Mouse (Mus musculus) ovary, postnatal 14 days (tissue): Measurements from ENCODE around the gene Aldh4a1.

Source experiments
- DNase-seq: peaks from one replicate; pipeline ENCODE4 v3.0.0; 2022; ENCODE audit warnings: low spot score

The Aldh4a1 gene

GRCm38 (mm10) chr4:139622373-139623282, at the start of gene Aldh4a1:
Gene Aldh4a1 (plus strand): TSS chr4:139622866.
- DNase-seq: peak; percentile 72

DNA sequence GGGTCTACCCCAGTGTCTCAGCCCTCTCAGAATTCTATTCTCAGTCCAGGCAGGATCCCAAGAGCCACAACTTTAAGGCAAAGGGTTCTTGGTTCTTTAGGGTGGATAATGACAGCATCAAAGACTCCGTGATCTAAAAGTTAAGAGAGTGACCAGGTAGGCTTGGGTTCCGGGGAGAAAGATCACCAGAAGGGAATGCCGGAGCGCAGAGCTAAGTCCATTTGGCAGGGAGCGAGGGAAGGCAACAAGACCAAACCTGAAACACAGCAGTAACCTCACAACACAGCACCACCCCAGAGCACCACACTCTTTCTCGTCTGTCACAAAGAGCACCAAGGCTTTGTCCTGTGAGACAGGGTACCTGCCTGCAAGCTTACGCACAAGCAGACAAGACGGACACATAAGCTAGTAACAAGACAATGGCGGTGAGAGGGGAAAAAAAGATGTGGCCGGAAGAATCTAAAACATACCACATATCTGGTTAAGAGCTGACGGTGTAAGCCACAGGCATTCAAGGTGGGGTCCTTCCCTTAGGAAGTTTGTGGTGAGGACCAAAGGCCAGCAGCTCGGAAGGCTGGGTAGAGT, 49.6 kb upstream of the Aldh4a1 start:
- no peak for DNase-seq

DNA sequence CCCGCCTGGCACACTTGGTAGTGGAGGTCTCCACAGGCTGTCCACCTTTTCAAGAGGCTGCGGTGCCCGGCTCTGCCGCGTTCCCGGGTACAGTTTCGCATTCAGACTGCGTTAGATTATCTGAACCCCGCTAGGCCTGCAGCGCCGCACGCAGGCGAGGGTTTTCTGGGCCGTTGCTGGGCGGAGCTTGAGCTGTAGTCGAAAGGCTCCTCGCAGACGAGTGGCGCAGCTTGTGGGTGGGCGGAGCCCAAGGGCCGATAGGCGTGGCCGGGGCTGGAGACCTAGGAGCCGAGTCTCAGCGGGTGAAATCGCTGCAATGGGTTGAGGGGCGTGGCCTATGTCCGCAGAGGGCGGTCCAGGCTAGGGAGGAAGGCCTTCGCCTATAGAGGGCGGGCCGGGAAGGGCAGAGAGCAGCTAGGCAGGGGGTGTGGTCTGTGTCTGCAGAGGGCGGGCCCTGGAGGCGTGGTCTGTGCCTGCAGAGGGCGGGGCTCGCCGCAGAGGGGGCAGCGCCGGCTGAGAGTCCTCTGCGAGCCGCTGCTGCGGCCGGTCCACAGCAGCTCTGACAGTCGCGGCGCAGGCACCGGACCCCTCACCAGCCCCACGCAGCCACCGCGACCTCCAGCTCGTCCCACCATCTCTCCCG, 48.4 kb upstream of the Aldh4a1 start:
- peak; percentile 97 for DNase-seq

DNA sequence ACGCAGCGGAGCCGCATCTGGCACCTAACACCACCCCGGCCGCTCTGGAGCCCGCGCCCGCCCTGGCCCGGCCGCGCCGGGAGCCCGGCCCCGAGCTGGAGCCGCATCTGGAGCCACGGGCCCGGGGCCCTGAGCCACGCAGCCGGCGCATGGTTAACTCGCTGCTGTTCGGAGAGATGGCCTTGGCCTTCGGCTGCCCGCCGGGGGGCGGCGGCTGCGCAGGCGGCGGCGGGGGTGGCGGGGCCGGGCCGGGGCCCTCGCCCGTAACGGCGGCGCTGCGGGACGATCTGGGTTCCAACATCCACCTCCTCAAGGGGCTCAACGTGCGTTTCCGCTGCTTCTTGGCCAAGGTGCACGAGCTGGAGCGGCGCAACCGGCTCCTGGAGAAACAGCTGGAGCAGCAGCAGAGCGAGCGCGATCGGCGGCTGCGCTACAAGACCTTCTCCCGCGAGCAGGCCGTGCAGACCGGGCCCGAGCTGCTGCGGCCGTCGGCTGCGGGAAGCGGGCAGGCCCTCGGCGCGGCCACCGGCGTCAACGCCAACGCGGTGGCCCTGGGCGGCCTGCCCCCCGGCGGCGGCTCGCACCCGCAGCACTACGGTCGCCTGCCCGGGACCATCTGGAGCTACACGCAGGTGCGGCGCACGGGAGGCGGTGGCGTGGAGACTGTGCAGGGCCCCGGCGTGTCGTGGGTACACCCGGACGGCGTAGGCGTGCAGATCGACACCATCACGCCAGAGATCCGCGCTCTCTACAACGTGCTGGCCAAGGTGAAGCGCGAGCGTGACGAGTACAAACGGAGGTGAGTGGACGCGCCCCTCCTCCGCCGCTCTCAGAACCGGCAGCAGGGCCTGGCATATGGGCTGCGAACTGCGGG, 47.6 kb upstream of the Aldh4a1 start:
- peak; percentile 41 for DNase-seq

- DNase-seq: no peak
Observed at GRCm38 (mm10) chr4:139575673-139576003, 47.0 kb upstream of the Aldh4a1 start.

- DNase-seq: no peak
Observed at GRCm38 (mm10) chr4:139576251-139576880, 46.3 kb upstream of the Aldh4a1 start.

DNA sequence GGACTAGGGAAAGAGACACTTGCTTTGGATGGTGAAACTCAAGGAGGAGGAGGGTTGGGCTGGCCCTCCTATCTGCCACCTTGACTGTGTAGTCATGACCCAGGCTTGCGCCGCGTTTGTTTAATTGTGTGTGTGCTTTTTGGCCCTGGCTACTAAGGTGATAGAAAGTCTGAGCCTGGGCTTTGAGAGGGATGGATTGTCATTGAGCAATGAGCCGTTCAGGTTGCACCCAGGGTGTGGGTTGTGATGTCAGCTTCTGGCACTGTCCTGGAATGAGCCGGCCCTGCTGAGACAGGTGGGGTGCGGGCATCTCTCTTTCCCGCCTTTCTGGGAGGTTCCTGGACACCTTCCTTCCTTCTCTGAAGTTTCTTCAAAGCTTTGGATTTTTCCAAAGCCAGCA, 45.7 kb upstream of the Aldh4a1 start:
- no peak for DNase-seq

DNA sequence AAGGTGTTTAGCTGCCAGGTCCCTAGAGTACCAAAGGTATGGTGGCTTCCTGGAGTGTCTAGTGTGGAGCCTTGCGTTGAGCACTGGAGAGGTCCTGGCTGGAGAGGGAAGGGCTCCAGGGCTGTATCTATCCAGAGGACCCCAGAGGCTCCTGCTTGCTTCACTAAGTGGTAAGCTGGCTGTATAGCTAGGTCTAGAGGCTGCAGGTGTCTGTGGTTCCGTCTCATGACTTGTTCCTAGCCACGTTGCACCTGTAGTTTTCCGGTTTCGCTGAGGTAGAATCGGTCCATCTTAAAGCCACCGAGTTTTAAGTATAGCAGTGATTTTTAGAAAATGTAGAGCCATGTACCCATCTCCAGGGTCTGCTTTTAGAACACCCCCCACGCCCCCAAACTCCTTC, 44.3 kb upstream of the Aldh4a1 start:
- no peak for DNase-seq

DNA sequence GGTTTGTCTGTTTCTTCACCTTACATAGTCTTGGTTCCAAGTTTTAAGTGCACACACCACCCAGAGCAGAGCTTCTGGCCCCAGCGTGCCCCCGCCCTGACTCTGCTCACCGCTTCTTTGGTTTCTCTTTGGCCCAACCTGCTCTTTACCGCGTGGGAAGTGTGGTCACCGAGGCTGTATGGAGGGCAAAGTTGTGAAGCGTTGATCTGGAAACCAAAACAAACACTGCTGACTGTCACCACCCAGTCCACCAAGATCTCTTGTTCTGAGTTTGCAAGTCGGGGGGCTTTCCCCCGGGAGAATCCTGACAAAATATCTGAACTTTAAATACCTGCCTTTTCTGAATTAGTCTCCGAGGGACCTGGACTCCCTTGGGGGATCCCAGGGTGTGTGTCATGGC, 43.7 kb upstream of the Aldh4a1 start:
- no peak for DNase-seq

DNA sequence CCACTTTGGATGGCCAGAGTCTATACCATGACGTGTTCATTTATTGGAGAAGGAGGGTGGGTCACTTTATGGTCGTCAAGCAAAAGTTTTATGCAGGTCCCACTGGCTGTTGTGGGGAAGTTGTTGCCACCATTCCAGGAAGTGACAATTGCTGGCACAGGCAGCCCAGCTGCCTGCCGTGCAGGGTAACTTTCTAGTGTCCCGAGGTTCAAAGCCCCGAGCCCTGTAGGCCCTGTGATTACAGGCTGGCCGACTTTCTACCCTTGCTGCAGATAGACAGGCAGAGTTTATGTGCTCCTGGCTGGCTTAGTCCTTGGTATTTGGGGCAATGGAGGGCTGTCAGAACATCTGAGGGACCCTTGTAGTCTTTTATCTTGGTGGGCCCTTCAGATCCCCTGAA, 43.2 kb upstream of the Aldh4a1 start:
- DNase-seq: no peak

DNA sequence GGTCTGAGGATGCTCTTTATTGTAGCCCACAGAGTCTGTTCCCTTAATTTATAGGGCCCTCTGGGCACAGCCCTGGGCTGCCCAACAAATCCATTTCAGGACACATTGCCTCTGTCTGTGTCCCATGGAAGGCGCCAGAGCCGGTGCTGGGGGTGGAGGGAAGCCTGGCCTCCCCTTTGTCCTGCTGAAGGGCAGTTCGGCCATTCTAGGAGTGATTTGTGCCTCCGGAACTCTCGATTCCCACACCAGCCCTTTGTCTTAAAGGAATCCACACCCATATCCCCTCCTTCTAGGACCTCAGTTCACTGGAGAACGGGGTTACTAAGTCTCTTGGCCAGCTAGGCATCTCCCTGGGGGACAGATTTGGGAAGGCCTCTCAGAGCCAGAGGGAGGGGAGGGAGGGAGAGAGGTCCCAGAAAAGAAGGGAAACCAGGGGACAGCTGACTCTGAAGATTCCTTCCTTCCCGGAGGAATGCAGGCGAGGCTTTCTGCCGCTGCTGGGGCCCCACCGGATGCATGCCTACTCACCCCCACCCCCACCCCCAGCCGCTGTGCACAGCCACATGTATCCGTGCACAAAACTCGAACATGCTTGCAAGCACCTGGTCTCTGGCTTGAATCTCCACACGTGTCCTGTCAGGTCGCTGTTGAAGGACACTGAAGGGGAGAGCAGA, 41.9 kb upstream of the Aldh4a1 start:
- DNase-seq: no peak

GRCm38 (mm10) chr4:139581427-139582051, 41.1 kb upstream of the Aldh4a1 start:
- DNase-seq: no peak

DNA sequence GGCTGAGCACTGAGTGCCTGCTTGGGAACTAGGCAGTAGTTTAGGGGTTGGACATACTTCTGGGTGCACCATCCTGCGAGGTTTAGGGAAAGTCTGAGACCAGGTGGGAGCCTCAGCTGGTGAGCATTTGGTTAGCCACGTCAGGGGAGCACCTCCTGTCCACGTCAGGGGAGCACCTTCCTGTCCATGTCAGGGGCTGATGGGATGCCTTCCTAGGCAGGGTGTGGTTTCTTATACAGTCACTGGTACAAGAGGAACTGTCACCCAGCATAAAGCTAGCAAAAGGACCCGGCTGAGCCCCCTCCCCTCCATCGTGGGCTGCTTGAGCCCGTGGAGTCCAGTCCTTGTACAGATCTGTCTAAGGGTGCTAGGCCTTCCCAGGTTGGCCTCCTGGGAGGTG, 40.3 kb upstream of the Aldh4a1 start:
- no peak for DNase-seq

DNA sequence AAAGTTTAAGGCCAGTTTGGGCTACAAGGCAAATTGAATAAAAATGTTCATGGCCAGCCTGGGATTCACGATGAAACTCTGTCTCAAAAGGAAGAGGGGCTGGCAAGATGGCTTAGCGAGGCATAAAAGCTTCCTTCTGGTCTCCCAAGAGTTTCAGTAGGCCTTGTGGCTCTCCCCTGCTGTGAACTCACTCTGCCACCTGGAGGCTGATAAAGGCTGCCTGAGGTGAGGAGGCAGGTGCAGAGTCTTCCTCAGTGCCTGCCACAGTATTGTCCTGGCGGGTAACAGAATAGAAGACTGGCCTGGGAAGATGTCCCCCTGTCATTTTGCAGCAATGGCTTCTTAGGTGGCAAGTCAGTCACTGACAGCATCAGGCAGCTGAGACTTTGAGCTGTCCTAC, 39.8 kb upstream of the Aldh4a1 start:
- no peak for DNase-seq

- no peak for DNase-seq
Observed at GRCm38 (mm10) chr4:139583629-139584245, 38.9 kb upstream of the Aldh4a1 start.

DNA sequence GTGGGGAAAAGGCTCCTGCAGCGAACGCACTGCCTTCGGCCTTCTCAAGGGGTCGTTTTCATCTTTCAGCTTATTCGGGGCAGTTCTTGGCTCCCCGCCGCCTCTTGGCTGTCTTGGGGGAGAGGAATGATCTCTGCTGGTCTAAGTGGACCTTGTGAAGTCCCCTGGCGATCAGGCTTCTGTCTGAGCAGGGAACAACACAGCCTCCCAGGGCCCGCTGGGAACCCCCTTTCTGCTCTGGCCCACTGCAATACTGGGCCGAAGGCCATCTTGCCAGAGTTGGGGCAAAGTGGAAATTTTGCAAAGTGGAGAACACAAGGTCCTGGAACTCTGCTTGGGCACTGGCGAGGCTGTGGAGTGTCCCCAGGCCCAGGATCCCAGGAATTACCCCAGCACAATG, 38.0 kb upstream of the Aldh4a1 start:
- no peak for DNase-seq

- no peak for DNase-seq
Observed at GRCm38 (mm10) chr4:139585713-139586112, 37.0 kb upstream of the Aldh4a1 start.

- no peak for DNase-seq
Observed at GRCm38 (mm10) chr4:139587370-139587769, 35.3 kb upstream of the Aldh4a1 start.

- DNase-seq: no peak
Observed at GRCm38 (mm10) chr4:139587773-139588172, 34.9 kb upstream of the Aldh4a1 start.

DNA sequence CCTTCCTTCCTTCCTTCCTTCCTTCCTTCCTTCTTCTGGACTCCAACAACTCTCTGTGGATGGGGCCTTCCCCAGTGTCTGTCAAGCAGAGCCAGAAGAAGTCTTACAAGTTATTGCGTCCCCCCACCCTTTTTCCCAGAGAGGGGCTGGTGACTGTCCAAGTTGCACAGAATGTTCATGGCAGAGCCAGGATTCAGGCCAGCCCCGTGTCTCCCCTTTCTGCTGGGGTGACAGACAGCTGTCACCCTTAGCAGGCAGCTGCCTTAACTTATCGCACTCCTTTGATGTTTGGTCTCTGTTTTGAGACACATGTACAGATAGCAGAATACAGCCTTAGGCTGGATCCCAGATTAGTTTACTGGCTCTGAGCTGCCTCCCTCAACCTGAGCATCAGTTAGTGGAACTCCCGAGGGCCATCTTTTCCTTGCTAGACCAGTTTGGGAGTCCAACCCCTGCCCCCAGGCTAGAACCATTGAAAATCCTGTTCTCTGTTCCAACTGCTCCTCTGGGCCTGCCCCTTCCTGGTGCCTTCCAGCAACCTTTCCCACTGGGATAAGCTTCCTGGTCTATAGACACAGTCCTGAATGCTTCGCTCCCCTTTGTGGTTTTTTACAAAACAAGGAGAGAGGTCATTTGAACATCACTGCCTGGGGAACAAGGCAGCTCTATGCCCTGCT, 33.2 kb upstream of the Aldh4a1 start:
- no peak for DNase-seq
